Mouse (Mus musculus): Measurements from ENCODE around the gene Gpr62. TPM values are rescaled to one million over a fixed set of nuclear protein-coding genes. Genes with fewer than 3 reads are reported as not detected.

Gene Gpr62
- total RNA-seq, 2 experiments from 2014 or later: 0.20 to 0.29 TPM

DNA sequence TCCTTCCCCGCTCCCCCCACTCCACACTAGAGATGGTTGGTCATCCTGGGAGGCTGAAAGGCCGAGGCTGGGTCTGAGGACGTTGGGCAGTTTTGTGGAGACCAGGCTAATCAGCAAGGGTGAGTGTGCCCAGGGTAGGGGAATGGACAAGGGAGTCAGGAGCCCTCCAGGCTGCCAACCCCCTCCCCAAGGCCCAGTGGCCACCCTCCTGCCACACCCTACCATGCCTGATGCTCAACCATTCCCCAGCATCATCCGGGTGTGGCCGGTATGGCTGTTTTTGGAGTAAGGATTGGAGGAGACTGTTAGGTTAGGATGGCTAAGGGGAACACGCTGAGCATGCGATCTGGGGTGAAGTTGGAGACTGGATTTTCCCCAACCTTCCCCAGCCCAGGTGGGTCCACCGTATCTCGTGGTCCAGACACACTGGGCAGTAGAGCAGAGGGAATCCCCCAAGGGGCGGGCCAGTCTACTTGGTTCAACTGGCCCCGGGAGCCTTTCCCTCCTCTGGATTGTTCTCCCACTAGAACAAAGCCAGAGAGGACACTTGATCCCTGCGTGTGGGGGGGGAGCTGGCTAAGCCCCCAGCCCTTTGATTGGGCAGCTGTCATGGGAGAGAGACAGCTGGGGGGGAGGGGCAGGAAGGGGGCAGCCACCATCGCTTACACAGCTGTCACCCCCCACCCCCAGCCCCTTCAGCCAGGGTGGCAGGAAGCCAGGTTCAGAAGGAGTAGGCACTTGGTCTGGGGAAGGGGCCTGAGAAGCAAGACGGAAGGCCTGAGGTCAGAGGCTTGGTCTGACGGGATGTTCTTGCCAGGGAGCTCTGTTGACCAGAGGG lies 9.2 kb downstream of the Gpr62 start:
- DNase-seq (ENCODE audit: low spot score in 2 of 2): no peak

DNA sequence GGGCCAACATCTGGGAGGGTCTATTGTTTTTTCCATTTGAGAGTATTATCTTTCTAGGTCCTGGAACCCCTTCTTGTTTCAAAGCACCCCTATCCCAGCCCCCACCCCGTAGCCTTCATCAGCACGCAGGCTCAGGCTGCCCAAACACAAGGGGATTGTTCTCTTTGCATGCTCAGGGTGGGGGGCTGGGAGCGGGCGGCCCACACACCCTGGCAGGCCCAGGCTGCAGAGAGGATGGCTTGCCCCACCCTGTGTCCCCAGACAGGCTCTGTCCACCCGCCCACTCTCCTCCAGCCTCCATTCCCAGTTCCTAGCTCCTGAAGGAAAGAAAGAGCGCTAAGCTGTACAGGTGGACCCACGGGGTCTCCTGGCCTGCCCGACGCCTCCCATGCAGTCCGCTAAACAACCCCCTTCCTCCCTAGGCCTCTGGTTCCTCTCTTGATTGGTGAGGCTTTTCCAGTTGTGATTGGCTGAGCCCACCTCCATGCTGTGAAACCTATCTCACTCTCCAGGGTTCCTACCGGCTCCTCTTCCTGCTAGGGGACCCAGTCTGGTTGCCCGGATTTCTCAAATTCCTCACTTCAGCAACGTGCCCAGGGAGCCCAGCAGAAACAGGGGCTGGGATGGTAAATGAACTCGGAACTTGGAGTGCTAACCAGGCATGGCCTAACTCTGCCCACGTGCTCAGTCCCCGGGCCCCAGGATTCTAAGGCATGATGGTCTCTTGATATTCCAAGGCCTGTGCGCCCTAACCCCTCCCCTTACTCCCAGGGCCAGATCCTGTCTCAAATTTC lies 10.7 kb downstream of the Gpr62 start:
- DNase-seq (ENCODE audit: low spot score in 2 of 2): no peak

DNA sequence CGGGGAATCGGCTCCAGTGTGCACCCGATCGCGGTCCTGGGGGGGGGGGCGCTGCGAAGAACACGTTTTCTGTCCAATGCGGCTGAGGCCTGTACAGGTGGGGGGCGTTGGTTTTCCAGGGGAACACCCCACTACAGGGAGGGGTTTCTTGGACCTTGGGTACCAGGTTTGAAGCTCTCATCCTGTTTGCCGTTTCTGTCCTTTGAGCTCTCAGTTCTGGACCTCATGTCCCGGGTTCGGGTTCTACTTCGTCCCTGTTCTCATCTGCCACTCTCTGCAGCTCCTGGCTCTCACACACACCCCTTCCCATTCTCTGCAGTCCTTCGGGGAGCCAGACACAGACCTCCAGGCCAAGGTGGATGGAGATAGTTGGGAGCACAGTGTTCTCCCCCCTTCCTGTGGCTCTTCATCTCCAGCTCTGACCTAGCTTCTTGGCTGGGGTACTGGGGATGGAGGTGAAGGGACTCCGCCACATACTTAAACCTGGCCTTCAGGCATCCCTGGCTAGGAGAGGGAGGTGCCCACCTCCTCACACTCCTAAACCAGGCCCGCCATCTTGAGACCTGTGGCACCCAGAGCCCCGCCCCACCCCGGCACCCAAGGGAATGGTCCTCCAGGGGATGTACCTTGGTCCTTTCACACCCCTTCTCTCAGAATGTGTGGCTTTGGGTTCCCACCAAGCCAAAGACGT lies 11.5 kb downstream of the Gpr62 start:
- DNase-seq (ENCODE audit: low spot score in 2 of 2): no peak

DNA sequence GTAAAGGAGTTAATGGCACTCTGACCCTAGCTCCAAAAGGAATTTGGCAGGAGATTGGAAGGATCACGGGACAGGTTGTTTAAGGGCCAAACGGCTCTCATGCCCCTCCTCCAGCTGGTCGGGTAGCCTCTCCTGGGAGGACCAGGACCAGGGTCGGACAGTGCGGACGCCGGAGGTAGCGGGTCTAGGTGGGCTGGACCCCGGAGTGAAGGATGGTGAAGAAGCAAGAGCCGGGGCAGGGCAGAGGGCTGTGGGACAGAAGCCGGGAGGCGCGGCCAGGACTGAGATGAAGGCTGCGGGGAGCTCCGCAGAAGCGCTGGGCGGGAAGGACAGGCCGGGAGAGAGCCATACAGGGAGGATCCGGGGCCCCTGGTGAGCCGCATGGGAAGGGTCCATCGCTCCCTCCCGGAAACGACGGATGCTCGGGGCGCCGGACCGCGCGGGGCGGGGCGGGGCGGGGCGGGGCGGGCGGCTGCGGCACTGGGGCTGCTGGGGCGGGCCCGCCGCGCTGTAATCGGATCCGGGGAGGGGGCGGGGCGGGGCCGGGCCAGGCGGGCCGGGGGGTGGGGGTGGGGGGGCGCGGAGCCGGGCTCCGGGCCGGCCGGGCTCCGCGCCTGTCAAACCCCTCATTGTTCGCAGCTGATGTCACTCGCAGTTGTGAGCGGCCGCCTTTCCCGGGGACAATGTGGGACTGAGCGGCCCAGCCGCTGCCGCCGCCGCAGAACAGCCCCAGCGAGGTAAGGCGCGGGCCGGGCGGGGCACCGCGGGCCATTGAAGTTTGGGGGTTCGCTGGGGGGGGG lies 12.3 kb downstream of the Gpr62 start, which contains the start of gene Pcbp4:
TSS of gene Pcbp4 (plus strand) at position 21 of the 800 bp plus-strand sequence.
- peak; percentile 47 to 57 for DNase-seq (ENCODE audit: low spot score in 2 of 2)

DNA sequence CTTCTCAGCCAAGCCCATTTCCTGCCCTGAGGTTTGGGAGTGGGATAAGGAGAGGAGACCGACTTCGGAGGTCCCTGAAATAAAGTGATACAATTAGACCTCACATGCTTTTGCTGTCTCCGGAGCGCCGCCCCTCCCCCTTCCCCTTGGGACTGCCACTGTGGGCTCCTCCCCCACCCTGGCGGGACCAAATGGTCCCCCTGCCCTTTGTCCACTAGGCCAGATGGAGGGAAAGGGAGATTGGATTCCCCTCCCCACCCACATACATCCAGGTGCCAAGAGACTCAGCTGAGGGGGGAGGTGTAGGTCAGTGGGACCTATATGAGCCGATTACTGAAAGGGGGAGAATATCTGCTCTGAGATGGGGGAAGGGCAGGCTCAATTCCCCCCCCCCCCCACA lies 12.9 kb downstream of the Gpr62 start:
- DNase-seq (ENCODE audit: low spot score in 2 of 2): no peak

DNA sequence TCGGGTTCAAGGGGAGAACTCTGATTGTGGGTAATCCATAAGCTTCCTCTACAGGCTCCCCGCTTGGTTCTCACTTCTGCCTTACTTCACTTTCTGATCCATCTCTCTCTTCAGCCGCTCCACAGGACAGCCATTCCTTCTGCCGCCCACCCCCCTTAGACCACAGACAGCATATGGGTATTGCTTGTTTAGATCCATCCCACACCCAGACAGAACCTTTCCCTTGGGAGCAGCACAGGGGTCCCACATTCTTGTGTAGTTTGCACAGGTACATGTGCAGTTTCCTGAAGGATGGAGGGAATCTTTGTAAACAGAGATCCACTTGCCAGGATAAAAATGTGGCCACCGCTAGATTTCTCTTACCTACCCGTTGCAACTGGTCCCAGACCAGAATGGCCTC lies 13.4 kb downstream of the Gpr62 start:
- no peak for DNase-seq (ENCODE audit: low spot score in 2 of 2)

DNA sequence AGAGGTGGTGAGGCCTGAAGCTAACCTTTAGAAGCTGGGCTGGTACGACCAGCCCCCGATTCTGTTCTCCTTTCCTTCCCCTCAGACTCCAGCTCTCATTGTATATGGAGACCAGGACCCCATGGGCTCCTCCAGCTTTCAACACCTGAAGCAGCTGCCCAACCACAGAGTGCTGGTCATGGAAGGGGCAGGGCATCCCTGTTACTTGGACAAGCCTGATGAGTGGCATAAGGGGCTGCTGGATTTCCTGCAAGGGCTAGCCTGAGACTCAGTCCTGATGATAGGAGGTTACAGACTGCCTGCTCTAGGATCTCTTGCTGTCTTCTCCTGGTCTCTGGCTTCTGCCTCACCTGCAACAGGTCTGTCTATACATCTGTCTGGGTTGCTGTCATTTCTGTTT lies 13.8 kb downstream of the Gpr62 start:
- DNase-seq (ENCODE audit: low spot score in 2 of 2): no peak

DNA sequence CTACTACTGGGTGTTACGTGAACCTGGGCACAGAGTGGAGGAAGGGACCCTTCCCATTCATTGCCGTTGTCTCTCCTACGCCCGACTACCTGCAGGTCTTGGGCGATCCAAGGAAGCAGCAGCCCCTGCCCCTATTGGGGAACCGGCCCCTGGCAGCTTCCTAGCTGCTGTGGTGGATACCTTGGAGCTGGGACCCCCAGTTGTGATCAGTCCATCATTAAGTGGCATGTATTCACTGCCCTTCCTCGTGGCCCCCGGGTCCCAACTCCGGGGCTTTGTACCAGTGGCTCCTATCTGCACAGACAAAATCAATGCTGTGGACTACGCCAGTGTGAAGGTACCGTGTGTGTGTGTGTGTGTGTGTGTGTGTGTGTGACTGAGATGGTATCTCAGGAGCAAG lies 14.4 kb downstream of the Gpr62 start:
- DNase-seq (ENCODE audit: low spot score in 2 of 2): no peak

DNA sequence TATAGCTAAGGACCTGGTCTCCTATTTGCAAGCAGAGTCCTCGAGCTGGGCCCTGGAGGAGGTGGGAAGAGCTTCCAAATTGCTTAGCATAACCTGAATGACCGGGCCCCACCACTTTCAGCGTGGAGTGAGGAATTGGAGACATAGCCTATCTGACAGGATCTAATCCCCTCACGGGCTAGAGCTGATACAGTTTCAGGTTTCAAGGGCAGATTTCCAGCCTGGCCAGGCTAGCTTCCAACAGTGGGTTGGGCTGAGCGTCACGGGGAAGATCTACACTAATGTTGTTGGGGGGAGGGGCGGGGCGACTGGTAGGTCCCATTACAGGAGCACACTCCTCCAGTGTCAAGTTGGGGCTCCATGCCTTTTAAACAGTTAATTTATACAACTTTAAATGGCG lies 15.1 kb downstream of the Gpr62 start:
- peak in 1 of 2 experiments; percentile 45 for DNase-seq (ENCODE audit: low spot score in 2 of 2)

DNA sequence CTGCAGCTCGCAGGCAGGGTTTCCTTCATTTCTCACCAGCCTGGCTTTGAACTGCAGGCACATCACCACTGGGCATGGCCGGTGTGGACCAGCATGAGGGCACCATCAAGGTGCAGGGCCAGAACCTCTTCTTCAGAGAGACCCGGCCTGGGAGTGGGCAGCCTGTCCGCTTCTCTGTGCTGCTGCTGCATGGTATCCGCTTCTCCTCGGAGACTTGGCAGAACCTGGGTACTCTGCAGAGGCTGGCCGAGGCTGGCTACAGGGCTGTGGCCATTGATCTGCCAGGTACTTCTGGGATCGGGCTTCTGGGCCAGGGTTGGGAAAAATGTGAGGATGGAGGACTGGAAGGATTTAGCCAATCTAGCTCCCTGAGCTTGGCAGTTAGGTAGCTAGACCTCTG lies 15.8 kb downstream of the Gpr62 start:
- no peak for DNase-seq (ENCODE audit: low spot score in 2 of 2)

DNA sequence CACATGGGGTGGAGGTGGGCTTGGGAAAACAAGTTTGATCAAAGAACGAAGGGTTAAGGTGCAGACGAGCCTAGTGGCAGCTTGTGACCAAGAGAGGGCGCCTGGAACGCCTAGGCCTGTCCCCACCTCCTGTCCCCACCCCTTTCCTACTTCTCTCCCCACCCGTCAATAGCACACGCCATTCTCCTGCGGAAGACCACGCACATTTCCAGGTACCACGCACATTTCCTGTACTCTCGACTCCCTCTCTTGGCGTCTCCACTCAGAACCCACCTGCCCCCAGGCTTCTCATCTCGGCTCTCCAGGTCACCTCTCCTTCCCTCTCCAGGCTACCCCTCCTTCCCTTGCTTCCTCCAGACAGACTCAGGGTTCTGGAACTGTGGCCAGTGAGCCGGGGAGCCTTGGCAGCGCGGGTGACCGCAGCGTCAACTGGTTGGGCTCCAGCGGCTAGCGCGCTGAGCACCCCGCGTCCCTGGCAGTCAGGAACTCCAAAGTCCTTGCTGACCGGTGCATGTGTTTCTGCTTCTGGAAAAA lies 17.2 kb downstream of the Gpr62 start:
- DNase-seq (ENCODE audit: low spot score in 2 of 2): peak; percentile 64 to 72

DNA sequence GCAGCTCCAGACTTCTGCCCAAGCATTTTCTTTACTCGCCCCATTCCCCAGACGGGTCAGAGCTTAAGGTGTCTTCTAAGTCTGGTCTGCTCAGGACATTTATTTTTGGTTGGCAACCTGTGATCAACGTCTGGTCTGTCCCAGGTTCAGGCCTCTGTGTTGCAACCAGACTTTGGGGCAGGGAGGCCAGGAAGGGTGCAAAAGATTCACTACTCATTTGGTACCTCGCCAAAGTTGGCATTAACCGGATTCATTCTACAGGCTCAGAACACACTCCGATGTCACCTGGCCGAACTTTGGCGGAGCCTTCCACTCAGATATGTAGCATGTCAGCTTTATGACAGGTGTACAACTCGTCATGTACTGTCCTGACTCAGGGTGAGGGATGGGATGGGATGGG lies 17.8 kb downstream of the Gpr62 start:
- DNase-seq (ENCODE audit: low spot score in 2 of 2): no peak

DNA sequence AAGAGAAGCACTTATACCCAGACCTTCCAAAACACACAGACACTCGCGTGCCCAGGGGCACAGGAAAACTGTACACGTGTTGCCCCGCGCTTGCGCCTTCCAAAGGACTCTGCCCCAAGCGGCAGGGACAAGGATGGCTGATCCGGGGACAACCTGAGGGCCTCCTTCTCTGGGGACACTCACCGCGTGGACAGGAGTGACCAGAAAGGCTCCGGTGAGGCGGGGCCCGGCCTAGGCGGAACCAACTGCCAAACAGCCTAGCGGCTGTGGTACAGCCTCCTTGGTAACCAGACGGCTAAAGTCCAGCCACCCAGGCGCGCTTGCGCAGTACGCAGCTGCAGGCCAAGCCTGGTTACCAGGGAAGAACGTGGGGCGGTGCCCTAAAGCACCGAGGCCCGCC lies 18.4 kb downstream of the Gpr62 start, which contains the start of the genes Abhd14b and Abhd14a:
TSS of gene Abhd14b (plus strand) at position 112 of the 400 bp plus-strand sequence.
TSS of gene Abhd14a (minus strand) at position 331 of the 400 bp plus-strand sequence.
- peak; percentile 92 to 93 for DNase-seq (ENCODE audit: low spot score in 2 of 2)

DNA sequence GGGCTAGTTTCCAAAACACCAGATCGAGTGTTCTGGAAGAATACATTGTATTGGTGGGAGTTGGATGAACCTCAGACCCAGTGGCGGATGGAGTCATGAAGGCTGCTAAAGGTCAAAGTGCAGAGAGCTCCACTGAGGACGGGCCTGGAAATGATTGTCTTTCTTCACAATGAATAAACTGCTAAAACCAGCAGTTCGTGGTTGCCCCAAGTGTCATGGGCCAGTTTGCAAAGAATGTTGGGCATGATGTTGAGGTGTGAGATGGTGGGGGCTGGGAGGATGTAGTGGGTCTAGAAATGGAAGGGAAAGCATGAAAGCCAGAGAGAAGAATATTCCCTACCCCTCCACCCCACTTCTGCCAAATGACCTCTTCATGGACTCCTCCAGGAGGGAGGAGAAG lies 20.9 kb downstream of the Gpr62 start:
- DNase-seq (ENCODE audit: low spot score in 2 of 2): no peak

DNA sequence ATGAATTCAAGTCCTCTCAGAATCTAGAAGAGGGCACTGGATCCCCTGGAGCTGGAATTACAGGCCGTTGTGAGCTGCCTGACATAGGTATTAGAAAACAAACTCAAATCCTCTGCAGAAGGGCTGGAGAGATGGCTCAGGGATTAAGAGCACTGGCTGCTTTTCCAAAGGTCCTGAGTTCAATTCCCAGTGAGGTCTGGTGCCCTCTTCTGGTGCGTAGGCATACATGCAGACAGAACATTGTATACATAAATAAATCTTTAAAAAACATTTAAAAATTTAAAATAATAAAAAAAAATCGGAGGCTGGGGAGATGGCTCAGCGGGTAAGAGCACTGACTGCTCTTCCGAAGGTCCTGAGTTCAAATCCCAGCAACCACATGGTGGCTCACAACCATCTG lies 23.1 kb downstream of the Gpr62 start:
- DNase-seq (ENCODE audit: low spot score in 2 of 2): no peak

DNA sequence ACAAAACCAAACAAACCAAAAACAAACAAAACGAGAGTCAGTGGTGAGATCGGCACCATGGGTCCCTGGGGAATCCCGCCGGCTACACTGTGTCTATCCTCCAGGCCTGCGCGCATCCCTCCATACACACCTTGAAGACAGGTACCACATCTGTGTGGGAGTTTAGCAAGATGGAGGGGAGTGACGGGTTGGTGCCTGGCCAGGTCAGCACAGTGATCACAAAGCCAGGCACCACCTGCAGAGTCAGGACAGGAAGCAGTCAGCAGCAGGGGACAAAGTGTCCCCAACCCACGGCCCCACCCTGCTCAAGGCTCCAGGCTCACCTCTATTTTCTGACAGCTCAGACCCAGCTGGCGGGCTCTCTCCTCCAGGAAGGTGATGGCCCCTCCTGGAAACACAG lies 29.2 kb downstream of the Gpr62 start:
- DNase-seq (ENCODE audit: low spot score in 2 of 2): no peak

DNA sequence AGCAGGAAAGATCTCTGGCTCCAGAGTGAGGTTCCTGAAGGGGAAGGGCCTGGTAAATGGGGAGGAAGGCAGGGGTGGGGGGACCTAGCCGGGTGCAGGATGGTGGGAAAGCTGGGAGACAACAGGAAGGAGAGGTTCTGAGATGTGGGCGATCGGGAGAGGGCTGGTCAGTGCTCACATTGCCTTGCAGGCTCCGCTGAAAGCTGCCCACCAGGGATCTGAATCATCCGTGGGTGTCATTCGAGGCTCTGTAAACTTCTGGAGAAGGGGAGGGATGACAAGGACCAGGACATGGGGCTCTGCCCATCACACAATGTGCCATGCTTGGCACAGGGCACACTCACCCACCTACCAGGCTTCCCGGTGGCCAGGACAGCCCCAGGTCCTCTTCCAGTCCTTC lies 32.3 kb downstream of the Gpr62 start:
- DNase-seq (ENCODE audit: low spot score in 2 of 2): no peak

DNA sequence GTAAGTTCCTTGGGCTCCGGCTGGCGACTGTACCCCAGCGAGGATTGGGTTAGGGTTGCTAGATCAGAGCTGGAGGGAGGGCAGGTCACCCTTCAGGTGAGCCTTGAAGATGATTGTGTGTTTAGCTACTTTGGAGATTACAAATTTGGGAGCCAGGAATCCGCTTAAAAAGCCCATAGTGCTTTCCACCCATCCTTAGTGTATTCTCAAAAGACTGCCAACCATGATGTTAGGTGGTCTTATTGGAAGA lies 35.8 kb downstream of the Gpr62 start:
- DNase-seq (ENCODE audit: low spot score in 2 of 2): no peak

DNA sequence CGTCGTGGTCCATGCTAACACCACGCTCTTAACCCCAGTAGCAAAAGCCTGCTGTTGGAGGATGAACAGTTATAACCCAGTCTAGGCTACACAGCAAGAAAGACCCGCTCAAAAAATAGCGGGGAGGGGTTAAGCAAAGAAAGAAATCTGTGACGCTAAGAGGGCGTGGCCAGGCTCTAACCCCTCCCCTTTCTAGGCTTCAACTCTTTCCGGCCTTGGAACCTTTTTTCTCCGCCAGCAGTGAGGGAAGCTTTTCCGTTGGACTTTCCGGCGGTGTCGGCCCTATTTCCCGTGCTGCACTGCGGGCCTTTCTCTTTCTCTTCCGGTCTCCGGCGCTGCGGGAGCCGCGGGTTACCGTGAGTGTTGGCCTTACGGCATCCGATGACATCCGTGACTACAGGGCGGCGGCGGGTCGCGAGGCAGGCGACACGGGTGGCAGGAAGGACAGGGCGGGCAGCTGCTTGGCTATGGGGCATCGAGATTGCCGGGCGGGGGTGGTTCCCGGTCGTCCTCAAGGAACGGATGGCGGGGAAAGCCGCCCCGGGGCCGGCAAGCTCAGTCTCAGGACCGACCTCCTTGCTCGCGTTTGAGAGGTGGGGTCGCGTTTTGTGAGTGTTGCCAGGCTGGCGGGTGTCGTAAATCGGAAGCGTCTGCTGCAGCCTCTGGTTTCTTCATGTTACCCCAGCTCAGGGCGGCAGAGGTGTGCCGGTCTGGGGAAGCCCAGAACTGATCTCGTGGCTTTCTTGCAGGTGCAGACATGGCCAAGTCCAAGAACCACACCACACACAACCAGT lies 36.3 kb downstream of the Gpr62 start, which contains the start of gene Rpl29:
TSS of gene Rpl29 (plus strand) at position 234 of the 794 bp plus-strand sequence.
- DNase-seq (ENCODE audit: low spot score in 2 of 2): peak; percentile 92 to 93

DNA sequence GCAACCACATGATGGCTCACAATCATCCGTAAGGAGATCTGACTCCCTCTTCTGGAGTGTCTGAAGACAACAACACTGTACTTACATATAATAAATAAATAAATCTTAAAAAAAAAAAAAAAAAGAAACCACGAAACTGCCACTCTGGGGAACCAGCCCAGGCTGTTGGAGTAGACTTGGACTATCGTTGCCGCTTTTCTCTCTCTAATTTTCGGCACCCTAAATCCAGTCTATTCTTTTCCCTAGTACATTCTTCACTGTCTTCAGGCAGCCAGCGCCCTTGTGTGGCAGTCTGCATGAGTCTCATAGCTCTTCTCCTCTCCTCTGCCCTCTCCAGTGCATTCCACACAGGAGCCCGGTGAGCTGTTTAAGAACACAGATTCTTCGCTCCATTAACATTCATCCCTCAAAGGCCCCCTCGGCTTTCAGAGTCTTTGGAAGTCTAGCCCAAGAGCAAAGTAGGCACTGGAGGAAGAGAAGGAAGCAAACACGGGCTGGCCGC lies 37.0 kb downstream of the Gpr62 start:
- no peak for DNase-seq (ENCODE audit: low spot score in 2 of 2)

Measured in adrenal gland, adult 18-20 months (tissue).